Comparison of ENCODE assay signal across 16 mouse cellular contexts in the genomic region with DNA sequence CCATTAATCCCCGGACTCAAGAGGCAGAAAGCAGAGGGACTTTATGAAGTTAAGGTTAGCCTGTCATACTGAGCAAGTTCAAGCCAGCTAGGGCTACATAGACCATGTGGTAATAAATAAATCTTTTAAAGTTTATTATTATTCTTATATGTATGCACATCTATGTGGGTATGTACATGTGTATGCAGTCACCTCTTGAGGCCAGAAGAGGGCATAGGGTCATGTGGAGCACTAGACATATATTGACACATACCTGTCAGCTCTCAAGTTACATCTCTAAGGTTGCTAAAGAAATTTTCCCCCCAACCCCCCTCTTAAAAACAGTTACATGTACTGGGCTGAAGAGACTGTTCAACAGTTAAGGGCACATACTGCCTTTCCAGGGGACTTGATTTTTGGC. TPM values are rescaled to one million over a fixed set of nuclear protein-coding genes. Genes with fewer than 3 reads are reported as not detected.
DNase-seq lines count a peak whose midpoint lies in the region; ATAC-seq and TF ChIP-seq lines count a peak whose summit lies in the region.
"Had no signal": no experiment of that assay in that cellular context is flagged by ENCODE, and none has a peak within 500 bp of the region (broad histone marks: within the 10 kb centered on the region; RNA-seq: fewer than 3 reads in every experiment).

No protein-coding gene starts in this region.

- H3K9ac ChIP-seq in lung, embryonic 14.5 days: no peak overlapping the region
- H3K9ac ChIP-seq in forebrain, embryonic 16.5 days (replicated peaks; ENCODE audit: low read depth, low read length): no peak overlapping the region
- H3K9ac ChIP-seq: heart, embryonic 13.5 days had no signal

- no peak overlapping the region for H3K4me3 ChIP-seq in lung, embryonic 14.5 days (ENCODE audit: low read depth, low read length)
- no peak overlapping the region for H3K4me3 ChIP-seq in forebrain, embryonic 16.5 days (replicated peaks; ENCODE audit: low read length)
- H3K4me3 ChIP-seq: erythroblast, embryonic 14.5 days; heart, embryonic 13.5 days had no signal

- no peaks in the 10 kb centered on the region for H3K9me3 ChIP-seq in lung, embryonic 14.5 days (ENCODE audit: low read depth, low read length)
- H3K9me3 ChIP-seq in forebrain, embryonic 16.5 days (ENCODE audit: control insufficient read depth, low read length): no peaks in the 10 kb centered on the region
- H3K9me3 ChIP-seq: heart, embryonic 13.5 days had no signal

- H3K4me2 ChIP-seq in lung, embryonic 14.5 days: no peak overlapping the region
- H3K4me2 ChIP-seq in forebrain, embryonic 16.5 days (ENCODE audit: low read length): no peak overlapping the region
- H3K4me2 ChIP-seq: heart, embryonic 13.5 days had no signal

- no peaks in the 10 kb centered on the region for H3K27me3 ChIP-seq in lung, embryonic 14.5 days (ENCODE audit: insufficient read depth, low read length)
- H3K27me3 ChIP-seq in forebrain, embryonic 16.5 days (replicated peaks; ENCODE audit: control insufficient read depth, insufficient read depth, low read length): no peaks in the 10 kb centered on the region
- H3K27me3 ChIP-seq: heart, embryonic 13.5 days had no signal

- WGBS in lung, embryonic 14.5 days: 64% methylated on average over 1 of the region's 1 CpGs
- 88% methylated on average over 1 of the region's 1 CpGs for WGBS in forebrain, embryonic 16.5 days

- no peak overlapping the region for H3K27ac ChIP-seq in lung, embryonic 14.5 days (ENCODE audit: low read depth)
- no peak overlapping the region for H3K27ac ChIP-seq in forebrain, embryonic 16.5 days (ENCODE audit: low read length)
- H3K27ac ChIP-seq: heart, embryonic 13.5 days had no signal

- ATAC-seq in CD4-positive, CD25-positive, alpha-beta regulatory T cell, adult 4 months: no peak
- ATAC-seq in lung, embryonic 14.5 days (ENCODE audit: insufficient read depth): peak; percentile 57; the same call in 1 of the 2 replicates
- 0 out of 2 replicates have a peak, but pooled peaks have one; percentile 22 for ATAC-seq in forebrain, embryonic 16.5 days
- peak; percentile 73 for ATAC-seq in megakaryocyte progenitor cell, adult 5-6 weeks (replicated peaks; ENCODE audit: poor library complexity)

- no peak for TF ChIP-seq CTCF in lung, embryonic 14.5 days (IDR thresholded peaks at IDR 0.05; ENCODE audit: low read depth)

- no peaks in the 10 kb centered on the region for H3K4me1 ChIP-seq in lung, embryonic 14.5 days (ENCODE audit: insufficient read depth)
- H3K4me1 ChIP-seq in forebrain, embryonic 16.5 days (replicated peaks; ENCODE audit: control insufficient read depth, insufficient read depth, low read length): no peaks in the 10 kb centered on the region
- H3K4me1 ChIP-seq: heart, embryonic 13.5 days had no signal

- DNase-seq in CD4-positive, CD25-positive, alpha-beta regulatory T cell, adult 2 months (ENCODE audit: low read depth, low spot score): peak; percentile 26
- no peak for DNase-seq in lung, embryonic 14.5 days
- DNase-seq in lung, postnatal 10 days: no peak
- no peak for DNase-seq in retina, embryonic 14.5 days (ENCODE audit: low spot score)
- no peak for DNase-seq in cerebellum, postnatal 4 days (ENCODE audit: low spot score in 2 of 2)
- DNase-seq: adrenal gland, adult 2 months; cerebellum, postnatal 25 days; gastrocnemius, postnatal 14 days; kidney, adult 11 months; lung, adult 2 months; midbrain, embryonic 14.5 days had no signal

- peaks cover 19% of the 10 kb centered on the region; the same call in 1 of the 2 replicates for H3K36me3 ChIP-seq in lung, embryonic 14.5 days (ENCODE audit: insufficient read depth)
- peaks cover 14% of the 10 kb centered on the region for H3K36me3 ChIP-seq in forebrain, embryonic 16.5 days (ENCODE audit: control insufficient read depth, insufficient read depth)

RNA-seq across cellular contexts. Expression of gene Gatad2a, which starts 16.6 kb away (rescaled TPM):
- 10 to 100 TPM; 17.4 to 21.6 TPM for polyA plus RNA-seq in CD4-positive, CD25-positive, alpha-beta regulatory T cell, adult 4 months (2017; shearing (Covaris generic))
- 81.5 and 92.4 TPM in 2 replicates for polyA plus RNA-seq in lung, embryonic 14.5 days (2014; fragmentation: Nextera tagmentation; extraction: Ambion mirVana)
- 22.6 and 23.5 TPM in 2 replicates for polyA plus RNA-seq in forebrain, embryonic 16.5 days (2015; fragmentation: Nextera tagmentation; extraction: Ambion mirVana)
- 71.4 and 75.1 TPM in 2 replicates for total RNA-seq in megakaryocyte progenitor cell, adult 5-6 weeks (2015)
- 54.0 and 68.3 TPM in 2 replicates for total RNA-seq in megakaryocyte progenitor cell, adult 5-6 weeks (2017)

RNA-seq across cellular contexts. Expression of gene Mau2, which starts 29.8 kb away (rescaled TPM):
- polyA plus RNA-seq in CD4-positive, CD25-positive, alpha-beta regulatory T cell, adult 4 months (2017; shearing (Covaris generic)): 10 to 100 TPM; 43.3 to 70.0 TPM
- 49.6 and 50.7 TPM in 2 replicates for polyA plus RNA-seq in lung, embryonic 14.5 days (2014; fragmentation: Nextera tagmentation; extraction: Ambion mirVana)
- polyA plus RNA-seq in forebrain, embryonic 16.5 days (2015; fragmentation: Nextera tagmentation; extraction: Ambion mirVana): 85.6 and 93.5 TPM in 2 replicates
- 24.0 and 24.6 TPM in 2 replicates for total RNA-seq in megakaryocyte progenitor cell, adult 5-6 weeks (2015)
- 24.0 and 26.7 TPM in 2 replicates for total RNA-seq in megakaryocyte progenitor cell, adult 5-6 weeks (2017)

RNA-seq across cellular contexts. Expression of gene Sugp1, which starts 29.9 kb away (rescaled TPM):
- polyA plus RNA-seq in CD4-positive, CD25-positive, alpha-beta regulatory T cell, adult 4 months (2017; shearing (Covaris generic)): 10 to 100 TPM; 51.1 to 80.3 TPM
- polyA plus RNA-seq in lung, embryonic 14.5 days (2014; fragmentation: Nextera tagmentation; extraction: Ambion mirVana): 33.6 and 39.3 TPM in 2 replicates
- polyA plus RNA-seq in forebrain, embryonic 16.5 days (2015; fragmentation: Nextera tagmentation; extraction: Ambion mirVana): 59.2 and 67.5 TPM in 2 replicates
- 8.4 and 11.4 TPM in 2 replicates for total RNA-seq in megakaryocyte progenitor cell, adult 5-6 weeks (2015)
- 22.2 and 32.1 TPM in 2 replicates for total RNA-seq in megakaryocyte progenitor cell, adult 5-6 weeks (2017)

RNA-seq across cellular contexts. Expression of gene Tm6sf2, which starts 60.0 kb away (rescaled TPM):
- 1 to 10 TPM in 1 of 2 experiments, under 1 TPM in 1; 0.60 to 1.1 TPM for polyA plus RNA-seq in CD4-positive, CD25-positive, alpha-beta regulatory T cell, adult 4 months (2017; shearing (Covaris generic))
- 0.39 and 1.1 TPM in 2 replicates for polyA plus RNA-seq in lung, embryonic 14.5 days (2014; fragmentation: Nextera tagmentation; extraction: Ambion mirVana)
- 1.0 and 1.2 TPM in 2 replicates for polyA plus RNA-seq in forebrain, embryonic 16.5 days (2015; fragmentation: Nextera tagmentation; extraction: Ambion mirVana)
- 0.54 TPM in 1 of 2 replicates, not detected in the other for total RNA-seq in megakaryocyte progenitor cell, adult 5-6 weeks (2015)
- total RNA-seq in megakaryocyte progenitor cell, adult 5-6 weeks (2017): not detected in 2 replicates
- polyA plus RNA-seq: erythroblast, embryonic 14.5 days had no signal
